Mouse (Mus musculus) activated CD4-positive, CD25-positive, alpha-beta regulatory T cell, adult 4 months (primary cell): ENCODE measurements around the gene Foxc1. TPM values are rescaled to one million over a fixed set of nuclear protein-coding genes. Genes with fewer than 3 reads are reported as not detected.

Experiments used
- ATAC-seq: one replicate; pipeline ENCODE4 v1.8.0; 2017
- polyA plus RNA-seq, 2 experiments: library from polyadenylated mRNA; unstranded; fragments of 100-300 nt; shearing (Covaris generic); gene quantifications; one replicate each; pipeline ENCODE4 v1.2.1; 2017

The Foxc1 gene
- polyA plus RNA-seq, 2 experiments from 2014 or later = not detected

- no peak for ATAC-seq
These were observed 680 bp downstream of the Foxc1 start for GRCm38 (mm10) chr13:31806890-31807735.

- no peak for ATAC-seq
These were observed 1.3 kb downstream of the Foxc1 start for GRCm38 (mm10) chr13:31807736-31808115.

- no peak for ATAC-seq
These were observed 1.8 kb downstream of the Foxc1 start for GRCm38 (mm10) chr13:31808116-31808803.

- no peak for ATAC-seq
These were observed 2.5 kb downstream of the Foxc1 start for GRCm38 (mm10) chr13:31808804-31809420.

- no peak for ATAC-seq
These were observed 3.3 kb downstream of the Foxc1 start for GRCm38 (mm10) chr13:31809701-31810100.

- ATAC-seq = no peak
These were observed 3.9 kb downstream of the Foxc1 start for GRCm38 (mm10) chr13:31810375-31810692.

- no peak for ATAC-seq
These were observed 4.5 kb downstream of the Foxc1 start for GRCm38 (mm10) chr13:31810693-31811541.

- ATAC-seq = no peak
These were observed 5.1 kb downstream of the Foxc1 start for GRCm38 (mm10) chr13:31811542-31812021.

- no peak for ATAC-seq
These were observed 6.3 kb downstream of the Foxc1 start for GRCm38 (mm10) chr13:31812701-31813100.

GRCm38 (mm10) chr13:31815383-31816003, 9.1 kb downstream of the Foxc1 start:
- no peak for ATAC-seq

- ATAC-seq = no peak
These were observed 11.9 kb downstream of the Foxc1 start for GRCm38 (mm10) chr13:31818337-31818736.

- no peak for ATAC-seq
These were observed 13.4 kb downstream of the Foxc1 start for GRCm38 (mm10) chr13:31819664-31820405.

- no peak for ATAC-seq
These were observed 14.2 kb downstream of the Foxc1 start for GRCm38 (mm10) chr13:31820587-31821017.

GRCm38 (mm10) chr13:31821050-31821449, 14.6 kb downstream of the Foxc1 start:
- ATAC-seq = no peak

GRCm38 (mm10) chr13:31823316-31823715, 16.9 kb downstream of the Foxc1 start:
- no peak for ATAC-seq

- ATAC-seq = no peak
These were observed 18.7 kb downstream of the Foxc1 start for GRCm38 (mm10) chr13:31825180-31825579.

- ATAC-seq = no peak
These were observed 20.7 kb downstream of the Foxc1 start for GRCm38 (mm10) chr13:31827160-31827559.

- no peak for ATAC-seq
These were observed 21.4 kb downstream of the Foxc1 start for GRCm38 (mm10) chr13:31827820-31828332.

- no peak for ATAC-seq
These were observed 22.0 kb downstream of the Foxc1 start for GRCm38 (mm10) chr13:31828446-31828845.

- no peak for ATAC-seq
These were observed 23.9 kb downstream of the Foxc1 start for GRCm38 (mm10) chr13:31830332-31830731.

- ATAC-seq = no peak
These were observed 29.4 kb downstream of the Foxc1 start for GRCm38 (mm10) chr13:31835802-31836201.
